Mouse (Mus musculus): ENCODE results near the gene Vps26a.

DNA sequence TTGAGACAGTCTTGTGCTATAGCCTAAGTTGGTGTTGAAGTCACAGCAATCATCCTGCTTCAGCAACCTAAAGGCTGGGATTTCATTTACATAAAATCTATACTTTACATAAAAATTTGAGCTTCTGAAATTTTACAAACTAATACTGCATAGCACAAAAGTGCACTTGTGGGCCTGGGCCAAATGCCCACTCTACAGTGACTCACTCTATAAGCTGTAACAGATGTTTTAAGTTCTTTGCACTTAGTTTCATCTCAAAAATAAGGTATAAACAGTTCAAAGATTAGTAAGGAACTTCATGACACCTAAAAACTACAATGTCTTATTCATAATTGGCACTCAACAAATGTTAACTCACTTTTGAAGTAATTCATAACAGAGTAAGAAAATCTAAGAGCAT lies 25.3 kb downstream of the Vps26a start:
- TF ChIP-seq TAL1 (IDR thresholded peaks at IDR 0.05; ENCODE audit: low read length), result no peak
- TF ChIP-seq GATA1 (IDR thresholded peaks at IDR 0.05; ENCODE audit: low read length), result no peak
